Mouse (Mus musculus): ENCODE measurements around the gene Fam172a. TPM values are rescaled to one million over a fixed set of nuclear protein-coding genes. Genes with fewer than 3 reads are reported as not detected.
A peak's percentile ranks its signal among the peaks of the same experiment; 100 is the strongest.
"Not testable (repeated sequence)": the region's sequence is repeated elsewhere in the genome, so short reads cannot be mapped to it uniquely, and the experiment has no call there.

Gene Fam172a
- polyA plus RNA-seq (2017; shearing (Covaris generic)), result 10 to 100 TPM; 27.7 to 28.1 TPM

- not testable (repeated sequence) for ATAC-seq
Measured at GRCm38 (mm10) chr13:77701733-77702132, at the start of gene Fam172a. Fam172a (plus strand) TSS chr13:77702033.

DNA sequence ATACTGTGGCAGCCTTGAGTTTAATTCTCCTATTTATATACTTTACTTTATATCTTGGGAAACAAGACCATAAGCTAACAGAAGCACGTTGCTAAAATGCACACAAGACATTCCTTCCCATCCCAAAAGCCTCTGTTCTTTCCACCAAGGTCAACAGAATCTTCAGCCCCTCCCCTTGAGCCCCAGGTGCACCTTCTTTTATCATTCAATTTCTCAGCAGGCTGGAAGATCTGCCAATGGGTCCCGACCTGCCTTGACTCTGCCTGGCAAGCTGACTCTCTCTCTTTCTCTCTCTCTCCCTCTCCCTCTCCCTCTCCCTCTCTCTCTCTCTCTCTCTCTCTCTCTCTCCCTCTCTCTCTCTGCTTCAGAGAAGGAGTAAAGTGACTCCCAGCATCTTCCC lies 13.2 kb upstream of the Fam172a start:
- ATAC-seq, result no peak

- peak; percentile 98 for ATAC-seq
Measured at GRCm38 (mm10) chr13:77708514-77709013, 6.7 kb downstream of the Fam172a start.

DNA sequence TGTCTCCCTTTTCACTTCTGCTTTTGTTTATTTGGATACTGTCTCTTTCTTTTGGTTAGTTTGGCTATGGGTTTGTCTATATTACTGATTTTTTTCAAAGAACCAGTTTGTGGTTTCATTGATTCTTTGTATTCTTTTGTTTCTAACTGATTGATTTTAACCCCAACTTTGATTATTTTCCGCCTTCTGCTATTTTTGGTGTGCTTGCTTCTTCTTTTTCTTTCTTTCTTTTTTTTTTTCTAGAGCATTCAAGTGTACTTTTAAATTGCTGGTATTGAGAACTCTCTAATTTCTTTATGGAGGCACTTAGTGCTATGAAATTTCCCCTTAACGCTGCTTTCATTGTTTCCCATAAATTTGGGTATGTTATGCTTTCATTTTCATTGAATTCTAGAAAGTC lies 15.7 kb downstream of the Fam172a start:
- no peak for ATAC-seq

- no peak for ATAC-seq
Measured at GRCm38 (mm10) chr13:77742822-77743221, 41.0 kb downstream of the Fam172a start.

DNA sequence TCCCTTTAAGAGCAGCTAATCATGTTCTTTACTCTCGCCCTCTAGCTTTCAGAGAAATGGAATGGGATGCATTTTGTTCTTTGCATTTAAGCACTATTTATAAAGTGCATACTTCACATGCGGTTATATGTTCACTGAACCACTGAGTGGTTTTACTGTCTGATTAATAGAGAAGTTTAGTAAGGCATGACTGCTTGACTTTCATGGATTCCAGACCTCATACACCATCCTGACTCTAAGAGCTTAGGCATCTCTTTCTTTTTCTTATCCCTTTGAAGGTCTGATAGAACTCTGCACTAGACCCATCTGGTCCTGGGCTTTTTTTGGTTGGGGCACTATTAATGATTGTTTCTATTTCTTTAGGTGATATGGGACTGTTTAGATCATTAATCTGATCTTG lies 75.8 kb downstream of the Fam172a start:
- no peak for ATAC-seq

DNA sequence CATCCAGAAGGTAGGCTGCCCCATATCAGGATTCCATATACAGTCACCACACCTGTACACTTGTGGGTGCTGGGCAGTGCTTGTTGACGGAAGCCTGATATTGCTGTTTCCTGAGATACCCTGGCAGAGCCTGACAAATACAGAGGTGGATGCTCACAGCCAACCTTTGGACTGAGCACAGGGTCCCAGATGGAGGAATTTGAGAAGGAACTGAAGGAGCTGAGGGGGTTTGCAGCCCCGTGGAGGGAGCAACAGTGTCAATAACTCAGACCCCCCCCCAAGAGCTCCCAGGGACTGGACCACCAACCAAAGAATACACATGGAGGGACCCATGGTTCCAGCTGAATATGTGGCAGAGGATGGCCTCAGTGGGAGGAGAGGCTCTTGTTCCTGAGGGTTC lies 105.5 kb downstream of the Fam172a start:
- not testable (repeated sequence) for ATAC-seq

GRCm38 (mm10) chr13:77810449-77810848 lies 108.6 kb downstream of the Fam172a start:
- no peak for ATAC-seq

- ATAC-seq, result no peak
Measured at GRCm38 (mm10) chr13:77826138-77826537, 124.3 kb downstream of the Fam172a start.

GRCm38 (mm10) chr13:77843017-77843654 lies 141.3 kb downstream of the Fam172a start:
- no peak for ATAC-seq

GRCm38 (mm10) chr13:77848868-77849267 lies 147.0 kb downstream of the Fam172a start:
- ATAC-seq, result no peak

DNA sequence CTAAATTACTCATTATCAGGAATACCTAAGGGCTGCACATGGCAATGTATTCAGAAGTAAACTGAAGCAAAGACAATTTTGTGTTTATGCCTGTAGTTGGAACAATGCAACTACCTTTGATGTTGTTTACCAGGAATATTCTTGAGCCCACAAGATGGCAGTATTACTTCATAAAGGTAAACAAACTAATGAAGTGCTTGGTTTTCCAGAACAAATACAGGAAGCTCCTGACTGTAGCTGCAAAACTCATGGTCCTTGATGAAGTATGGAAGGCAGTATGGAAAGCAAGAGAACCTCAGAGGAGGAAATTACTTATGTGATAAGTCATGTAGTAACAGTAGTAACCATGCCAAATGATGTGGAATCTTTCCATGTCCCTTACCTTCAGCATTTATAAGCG lies 163.0 kb downstream of the Fam172a start:
- no peak for ATAC-seq

- ATAC-seq, result no peak
Measured at GRCm38 (mm10) chr13:77868314-77868713, 166.5 kb downstream of the Fam172a start.

- ATAC-seq, result no peak
Measured at GRCm38 (mm10) chr13:77878120-77878519, 176.3 kb downstream of the Fam172a start.

GRCm38 (mm10) chr13:77878545-77878944 lies 176.7 kb downstream of the Fam172a start:
- no peak for ATAC-seq

DNA sequence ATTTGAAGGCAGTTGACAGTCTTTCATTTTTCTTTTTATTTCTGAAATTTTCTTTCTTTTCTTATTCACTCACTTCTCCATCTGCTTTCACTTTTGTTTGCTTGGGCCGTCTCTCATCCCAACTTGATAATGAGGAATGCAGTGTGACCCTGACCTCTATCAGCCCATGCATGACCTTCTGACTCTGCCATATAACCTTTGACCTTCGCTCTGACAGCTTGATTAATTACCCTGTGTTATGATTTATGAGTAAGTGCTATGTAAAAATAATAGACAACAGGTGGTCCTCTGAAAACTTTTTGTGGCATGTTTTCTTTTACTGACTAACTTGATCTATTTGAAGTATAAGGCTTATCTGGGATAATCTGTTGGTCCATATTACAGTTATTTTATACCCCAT lies 195.8 kb downstream of the Fam172a start:
- no peak for ATAC-seq

DNA sequence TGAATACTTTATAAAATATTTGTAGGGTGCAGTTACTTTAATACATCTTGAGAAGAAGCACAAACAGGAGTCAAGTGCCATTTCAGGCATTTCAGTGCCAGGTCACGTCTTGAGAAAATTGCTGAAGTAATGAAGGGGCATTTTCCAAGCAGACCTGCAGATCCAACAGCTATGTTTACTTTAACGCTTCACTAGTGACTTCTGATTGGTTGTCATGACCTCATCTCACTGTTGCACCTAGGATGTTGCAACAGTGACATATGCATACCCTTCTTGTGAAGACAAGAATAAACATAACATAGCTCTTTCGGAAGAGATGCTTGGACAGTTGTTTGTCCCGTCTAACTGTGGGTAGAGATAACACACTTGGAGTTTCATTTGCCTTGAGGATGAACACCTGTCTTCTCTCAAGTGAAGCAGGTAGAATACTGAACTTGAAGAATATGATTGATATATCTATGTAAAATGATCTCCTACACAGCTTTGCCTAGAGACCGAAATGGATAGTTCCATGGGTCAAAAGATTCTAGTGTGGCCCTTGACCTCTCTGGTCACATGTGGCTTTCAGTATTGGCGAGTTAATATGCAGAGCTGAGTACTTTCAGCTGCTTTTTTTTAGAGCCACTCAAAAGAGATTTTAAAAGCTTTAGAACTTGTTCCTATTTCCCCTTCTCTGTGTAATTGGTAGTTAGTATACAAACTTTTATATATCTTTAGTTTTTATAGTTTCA lies 196.4 kb downstream of the Fam172a start:
- no peak for ATAC-seq

DNA sequence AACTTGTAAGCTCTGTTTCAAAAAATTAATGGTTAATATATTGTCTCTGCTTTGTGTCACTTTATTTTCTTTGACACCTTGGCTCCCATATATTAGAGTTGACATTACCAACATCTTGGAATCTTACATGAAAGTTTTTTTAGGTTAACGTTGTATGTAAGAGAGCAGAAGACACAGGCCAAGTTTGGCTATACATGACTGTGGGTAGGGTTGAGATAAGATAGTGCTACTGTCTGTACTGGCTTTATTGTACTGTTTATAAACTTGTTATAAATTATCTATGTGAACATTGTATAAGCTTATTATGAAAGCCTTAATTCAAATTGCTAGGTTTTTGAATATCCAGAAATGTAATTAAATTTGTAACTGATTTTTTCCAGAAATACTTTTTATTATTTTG lies 197.9 kb downstream of the Fam172a start:
- no peak for ATAC-seq

GRCm38 (mm10) chr13:77900843-77901242 lies 199.0 kb downstream of the Fam172a start:
- no peak for ATAC-seq

GRCm38 (mm10) chr13:77909184-77909583 lies 207.4 kb downstream of the Fam172a start:
- ATAC-seq, result no peak

GRCm38 (mm10) chr13:77922834-77923233 lies 221.0 kb downstream of the Fam172a start:
- ATAC-seq, result no peak

DNA sequence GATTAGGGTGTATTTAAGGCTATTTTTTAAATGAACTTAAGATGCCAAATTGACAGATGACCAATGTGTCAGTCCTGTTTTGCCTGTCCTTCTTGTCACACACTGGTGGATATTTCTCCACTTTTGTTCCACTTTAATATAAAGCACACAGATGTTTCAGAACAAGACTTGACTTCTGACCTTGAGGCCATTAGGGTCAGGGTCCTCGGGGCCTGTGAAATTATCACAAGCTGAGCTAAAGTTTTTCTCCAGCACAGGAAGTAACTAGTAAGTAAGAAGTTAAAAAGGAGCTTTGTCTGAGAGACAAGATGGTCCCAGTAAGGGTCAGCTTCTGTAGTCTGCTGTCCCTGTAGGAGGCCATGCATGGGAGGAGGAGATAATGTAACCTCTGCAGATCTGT lies 255.8 kb downstream of the Fam172a start:
- no peak for ATAC-seq

GRCm38 (mm10) chr13:77959493-77960272 lies 257.9 kb downstream of the Fam172a start:
- ATAC-seq, result no peak
